Mouse (Mus musculus): ENCODE results near the gene Prpf18. TPM values are rescaled to one million over a fixed set of nuclear protein-coding genes. Genes with fewer than 3 reads are reported as not detected.

Prpf18 gene
- polyA plus RNA-seq, 1 experiment from 2014 or later = 49.1 TPM

- no peak overlapping the region; the same call in 1 of the 2 replicates for H3K27ac ChIP-seq (replicated peaks; ENCODE audit: low read depth, low read length)
- ATAC-seq (ENCODE audit: low FRiP score, low TSS enrichment) (no peak), DNase-seq (no peak)
- H3K4me3 ChIP-seq (replicated peaks; ENCODE audit: low read depth, low read length) = no peak overlapping the region
- H3K9ac ChIP-seq (replicated peaks; ENCODE audit: low read length) = no peak overlapping the region
- peaks cover 57% of the 10 kb centered on the region for H3K36me3 ChIP-seq (ENCODE audit: control insufficient read depth, insufficient read depth, low read length)
- no peaks in the 10 kb centered on the region for H3K4me1 ChIP-seq (ENCODE audit: control insufficient read depth, insufficient read depth, low read length)
- no peaks in the 10 kb centered on the region for H3K27me3 ChIP-seq (ENCODE audit: control insufficient read depth, insufficient read depth, low read length)
- WGBS = 92% methylated on average over 5 of the region's 5 CpGs
- H3K4me2 ChIP-seq (ENCODE audit: low read length) = no peak overlapping the region
- H3K9me3 ChIP-seq (ENCODE audit: control insufficient read depth, low read length) = no peaks in the 10 kb centered on the region
These were observed 73.6 kb downstream of the Prpf18 start for GRCm38 (mm10) chr2:4578291-4578690.

- Histone ChIP-seq H3K9ac (replicated peaks; ENCODE audit: low read length) (no peak overlapping the region), H3K4me3 (replicated peaks; ENCODE audit: low read depth, low read length) (no peak overlapping the region), H3K4me2 (ENCODE audit: low read length) (no peak overlapping the region), H3K27me3 (ENCODE audit: control insufficient read depth, insufficient read depth, low read length) (no peaks in the 10 kb centered on the region), H3K27ac (replicated peaks; ENCODE audit: low read depth, low read length) (no peak overlapping the region), H3K36me3 (ENCODE audit: control insufficient read depth, insufficient read depth, low read length) (peaks cover 64% of the 10 kb centered on the region), H3K4me1 (ENCODE audit: control insufficient read depth, insufficient read depth, low read length) (no peaks in the 10 kb centered on the region), H3K9me3 (ENCODE audit: control insufficient read depth, low read length) (no peaks in the 10 kb centered on the region)
- no peak for ATAC-seq (ENCODE audit: low FRiP score, low TSS enrichment)
- WGBS = 92% methylated on average over 7 of the region's 7 CpGs
- no peak for DNase-seq
These were observed 75.9 kb downstream of the Prpf18 start for GRCm38 (mm10) chr2:4575975-4576374.

DNA sequence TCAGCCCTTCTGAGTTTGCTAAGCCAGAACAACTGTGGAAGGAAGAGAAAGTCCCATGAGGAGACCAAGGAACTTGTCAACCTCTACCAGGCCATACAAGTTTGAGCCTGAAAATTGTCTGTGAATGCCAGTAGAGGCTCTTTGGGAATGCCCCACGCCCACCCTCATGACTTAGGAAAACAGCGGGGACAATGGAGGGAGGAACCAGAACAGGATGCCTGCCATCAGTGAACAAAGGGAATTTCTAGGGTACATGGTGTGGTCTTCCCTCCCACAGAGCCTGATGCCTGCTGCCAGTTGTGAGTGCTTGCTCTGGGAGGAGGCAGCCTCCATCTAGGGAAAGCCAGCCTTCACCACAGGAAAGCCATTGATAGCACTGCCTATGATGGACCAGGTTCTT, 76.8 kb downstream of the Prpf18 start:
- Histone ChIP-seq H3K4me2 (ENCODE audit: low read length) (no peak overlapping the region), H3K4me1 (ENCODE audit: control insufficient read depth, insufficient read depth, low read length) (no peaks in the 10 kb centered on the region), H3K27ac (replicated peaks; ENCODE audit: low read depth, low read length) (no peak overlapping the region), H3K36me3 (ENCODE audit: control insufficient read depth, insufficient read depth, low read length) (peaks cover 58% of the 10 kb centered on the region), H3K27me3 (ENCODE audit: control insufficient read depth, insufficient read depth, low read length) (no peaks in the 10 kb centered on the region), H3K9ac (replicated peaks; ENCODE audit: low read length) (no peak overlapping the region), H3K9me3 (ENCODE audit: control insufficient read depth, low read length) (no peaks in the 10 kb centered on the region), H3K4me3 (replicated peaks; ENCODE audit: low read depth, low read length) (no peak overlapping the region)
- WGBS = 38% methylated on average over 2 of the region's 2 CpGs
- no peak for ATAC-seq (ENCODE audit: low FRiP score, low TSS enrichment)
- no peak for DNase-seq

DNA sequence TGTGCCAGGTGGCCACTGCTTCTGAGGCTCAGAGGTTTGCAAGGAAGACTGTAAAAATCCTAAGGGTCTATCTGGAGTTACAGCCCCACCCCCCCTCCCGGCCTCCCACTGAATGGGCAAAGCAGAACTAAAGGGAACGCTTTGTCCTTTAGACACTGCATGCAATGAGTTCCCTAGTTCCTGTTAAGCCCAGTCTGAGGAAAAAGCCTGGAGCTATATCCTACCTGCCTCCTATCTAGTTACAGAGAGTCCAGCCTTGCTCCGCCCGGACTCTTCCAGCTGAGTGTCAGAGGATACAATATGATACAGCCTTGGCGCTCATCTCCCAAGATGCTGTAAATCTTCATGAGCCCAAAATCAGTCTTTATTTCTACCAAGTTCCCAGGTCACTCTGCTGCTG, 77.7 kb downstream of the Prpf18 start:
- no peak for ATAC-seq (ENCODE audit: low FRiP score, low TSS enrichment)
- H3K36me3 ChIP-seq (ENCODE audit: control insufficient read depth, insufficient read depth, low read length) = peaks cover 58% of the 10 kb centered on the region
- H3K27me3 ChIP-seq (ENCODE audit: control insufficient read depth, insufficient read depth, low read length) = no peaks in the 10 kb centered on the region
- no peak overlapping the region for H3K27ac ChIP-seq (replicated peaks; ENCODE audit: low read depth, low read length)
- no peak overlapping the region for H3K4me3 ChIP-seq (replicated peaks; ENCODE audit: low read depth, low read length)
- no peaks in the 10 kb centered on the region for H3K9me3 ChIP-seq (ENCODE audit: control insufficient read depth, low read length)
- WGBS = 72% methylated on average over 5 of the region's 5 CpGs
- H3K4me2 ChIP-seq (ENCODE audit: low read length) = no peak overlapping the region
- H3K4me1 ChIP-seq (ENCODE audit: control insufficient read depth, insufficient read depth, low read length) = no peaks in the 10 kb centered on the region
- DNase-seq = no peak
- no peak overlapping the region for H3K9ac ChIP-seq (replicated peaks; ENCODE audit: low read length)

DNA sequence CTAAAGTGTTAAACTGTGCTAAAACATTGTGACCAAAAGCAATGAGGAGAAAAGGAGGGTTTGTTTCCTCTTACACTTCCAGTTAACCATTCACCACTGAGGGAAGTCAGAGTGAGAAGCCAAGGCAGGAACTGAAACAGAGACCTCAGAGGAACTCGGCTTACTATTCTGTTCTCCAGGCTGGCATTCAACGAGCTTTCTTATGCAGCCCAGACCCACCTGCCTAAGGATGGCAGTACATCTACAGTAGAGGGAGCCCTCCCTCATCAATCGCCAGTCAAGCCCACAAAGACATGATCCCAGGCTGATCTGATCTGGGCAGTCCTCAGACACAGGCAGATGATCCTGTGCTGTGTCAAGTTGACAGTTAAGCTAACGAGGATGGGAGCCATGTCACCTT, 78.5 kb downstream of the Prpf18 start:
- H3K4me2 ChIP-seq (ENCODE audit: low read length) = no peak overlapping the region
- no peak overlapping the region for H3K27ac ChIP-seq (replicated peaks; ENCODE audit: low read depth, low read length)
- H3K4me1 ChIP-seq (ENCODE audit: control insufficient read depth, insufficient read depth, low read length) = no peaks in the 10 kb centered on the region
- H3K27me3 ChIP-seq (ENCODE audit: control insufficient read depth, insufficient read depth, low read length) = no peaks in the 10 kb centered on the region
- no peaks in the 10 kb centered on the region for H3K9me3 ChIP-seq (ENCODE audit: control insufficient read depth, low read length)
- WGBS = 71% methylated on average over 4 of the region's 4 CpGs
- no peak overlapping the region for H3K9ac ChIP-seq (replicated peaks; ENCODE audit: low read length)
- H3K36me3 ChIP-seq (ENCODE audit: control insufficient read depth, insufficient read depth, low read length) = peaks cover 59% of the 10 kb centered on the region
- ATAC-seq (ENCODE audit: low FRiP score, low TSS enrichment) (no peak), DNase-seq (no peak)
- no peak overlapping the region for H3K4me3 ChIP-seq (replicated peaks; ENCODE audit: low read depth, low read length)

- H3K27ac ChIP-seq (replicated peaks; ENCODE audit: low read depth, low read length) = no peak overlapping the region
- WGBS = 93% methylated on average over 7 of the region's 7 CpGs
- ATAC-seq (ENCODE audit: low FRiP score, low TSS enrichment) (no peak), DNase-seq (no peak)
- H3K9me3 ChIP-seq (ENCODE audit: control insufficient read depth, low read length) = no peaks in the 10 kb centered on the region
- H3K36me3 ChIP-seq (ENCODE audit: control insufficient read depth, insufficient read depth, low read length) = peaks cover 59% of the 10 kb centered on the region
- H3K4me1 ChIP-seq (ENCODE audit: control insufficient read depth, insufficient read depth, low read length) = no peaks in the 10 kb centered on the region
- H3K4me2 ChIP-seq (ENCODE audit: low read length) = no peak overlapping the region
- H3K27me3 ChIP-seq (ENCODE audit: control insufficient read depth, insufficient read depth, low read length) = no peaks in the 10 kb centered on the region
- H3K9ac ChIP-seq (replicated peaks; ENCODE audit: low read length) = no peak overlapping the region
- no peak overlapping the region for H3K4me3 ChIP-seq (replicated peaks; ENCODE audit: low read depth, low read length)
These were observed 79.2 kb downstream of the Prpf18 start for GRCm38 (mm10) chr2:4572498-4573263.

Other genes starting within 250 kb of the Prpf18 start
- gene Bend7, start 65.7 kb upstream of the Prpf18 start, polyA plus RNA-seq (2014; fragmentation: Nextera tagmentation; extraction: Ambion mirVana) = 6.3 and 6.8 TPM in 2 replicates
- gene Sephs1, start 229.5 kb upstream of the Prpf18 start, polyA plus RNA-seq (2014; fragmentation: Nextera tagmentation; extraction: Ambion mirVana) = 50.9 and 83.9 TPM in 2 replicates

Measured in midbrain, embryonic 14.5 days (tissue).